Mouse (Mus musculus) kidney, adult 18-20 months (tissue): ENCODE measurements around the gene Polrmt.

Experiments
- DNase-seq: peaks from one replicate; pipeline ENCODE4 v3.0.0; 2021

Gene Polrmt

DNA sequence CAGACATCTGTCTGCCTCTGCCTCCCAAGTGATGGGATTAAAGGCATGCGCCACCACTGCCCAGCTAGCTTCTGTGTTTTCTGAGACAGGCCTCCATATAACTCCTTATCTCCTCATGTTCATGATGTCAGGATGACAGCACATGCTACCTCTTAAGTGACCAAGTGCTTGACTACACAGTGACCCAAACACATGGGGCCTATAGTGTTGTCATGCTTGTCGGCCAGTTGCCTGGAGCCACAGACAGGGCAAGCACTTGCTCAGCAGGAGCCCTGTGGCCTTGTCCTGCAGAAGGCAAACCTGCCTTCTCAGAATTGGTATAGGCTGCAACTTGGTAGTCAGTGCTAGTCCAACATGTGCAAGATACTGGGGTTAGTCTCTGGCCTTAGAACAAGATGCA lies 60.2 kb downstream of the Polrmt start:
- no peak for DNase-seq
